Mouse (Mus musculus) stomach, postnatal 0 days (tissue): Measurements from ENCODE around the gene Axl.

Experiments used
- CTCF ChIP-seq: IDR thresholded peaks from 2 replicates; pipeline ENCODE4 v1.5.1; 2016; ENCODE audit warnings: antibody characterized with exemption, low read depth, mild to moderate bottlenecking, moderate library complexity
- EP300 ChIP-seq: optimal IDR thresholded peaks from 2 replicates; pipeline ENCODE3; 2016; ENCODE audit warnings: antibody characterized with exemption

- TF ChIP-seq EP300 (no peak), CTCF (no peak)
Observed at GRCm38 (mm10) chr7:25761354-25761753, 27.2 kb downstream of the Axl start.
